Mouse (Mus musculus) E14TG2a.4 (cell line): Measurements from ENCODE around the gene Stim2.

Experiments
- CTCF ChIP-seq: conservative IDR thresholded peaks from 2 replicates; pipeline ENCODE4 v1.5.1; 2014; ENCODE audit warnings: low read length
- NANOG ChIP-seq: IDR thresholded peaks from 2 replicates; pipeline ENCODE4 v1.6.1; 2014; ENCODE audit warnings: borderline replicate concordance, low read length, mixed read lengths
- POU5F1 ChIP-seq: IDR thresholded peaks from 2 replicates; pipeline ENCODE4 v1.6.1; 2014; ENCODE audit warnings: low read length, borderline replicate concordance

- TF ChIP-seq CTCF: no peak
- TF ChIP-seq POU5F1: no peak
- TF ChIP-seq NANOG: no peak
Measured at GRCm38 (mm10) chr5:54087912-54088311, 89.6 kb downstream of the Stim2 start.
